Mouse (Mus musculus) stomach, postnatal 0 days (tissue): ENCODE results near the gene Kcnv2.

ENCODE experiments used
- CTCF ChIP-seq: IDR thresholded peaks from 2 replicates; pipeline ENCODE4 v1.5.1; 2016; ENCODE audit warnings: antibody characterized with exemption, low read depth, mild to moderate bottlenecking, moderate library complexity
- EP300 ChIP-seq: optimal IDR thresholded peaks from 2 replicates; pipeline ENCODE3; 2016; ENCODE audit warnings: antibody characterized with exemption

- TF ChIP-seq EP300, result no peak
- no peak for TF ChIP-seq CTCF
These were observed 3.2 kb downstream of the Kcnv2 start for GRCm38 (mm10) chr19:27325558-27325957.
